Mouse (Mus musculus) liver, embryonic 15.5 days (tissue): ENCODE data around the gene Ubl3. TPM values are rescaled to one million over a fixed set of nuclear protein-coding genes. Genes with fewer than 3 reads are reported as not detected.

Experiments used
- ATAC-seq: fragments of 200-750 bp; cut with Nextera tagmentation; 2 replicates; pipeline ENCODE4 v1.8.0; 2017; ENCODE audit warnings: moderate number of reproducible peaks, mild to moderate bottlenecking, moderate library complexity; ENCODE audit not compliant: insufficient read depth
- H3K27ac ChIP-seq: fragments of 300-500 bp; sonication (generic); replicated peaks from 2 replicates; pipeline ENCODE4 v1.5.1; 2015; ENCODE audit warnings: mild to moderate bottlenecking, inconsistent platforms
- H3K27me3 ChIP-seq: fragments of 300-500 bp; sonication (generic); 2 replicates; pipeline ENCODE4 v1.6.1; 2015; ENCODE audit warnings: mild to moderate bottlenecking, inconsistent platforms
- H3K36me3 ChIP-seq: fragments of 300-500 bp; sonication (generic); replicated peaks from 2 replicates; pipeline ENCODE4 v1.6.1; 2015; ENCODE audit warnings: moderate library complexity, mild to moderate bottlenecking, inconsistent platforms
- H3K4me1 ChIP-seq: fragments of 300-500 bp; sonication (generic); replicated peaks from 2 replicates; pipeline ENCODE4 v1.6.1; 2015; ENCODE audit warnings: inconsistent platforms
- H3K4me2 ChIP-seq: fragments of 300-500 bp; sonication (generic); 2 replicates; pipeline ENCODE4 v1.6.1; 2015; ENCODE audit warnings: moderate library complexity, mild to moderate bottlenecking, inconsistent platforms
- H3K4me3 ChIP-seq: fragments of 300-500 bp; sonication (generic); replicated peaks from 2 replicates; pipeline ENCODE4 v1.5.1; 2015; ENCODE audit warnings: mild to moderate bottlenecking, inconsistent platforms
- H3K9ac ChIP-seq: fragments of 300-500 bp; sonication (generic); 2 replicates; pipeline ENCODE4 v1.6.1; 2015; ENCODE audit warnings: moderate library complexity, mild to moderate bottlenecking, inconsistent platforms
- H3K9me3 ChIP-seq: fragments of 300-500 bp; sonication (generic); replicated peaks from 2 replicates; pipeline ENCODE4 v1.6.1; 2016; ENCODE audit warnings: inconsistent platforms
- WGBS: fragments of 180-500 bp; shearing (Covaris S2); methylation state at CpG from one replicate; pipeline ENCODE4 v1.1.7; 2015; ENCODE audit warnings: mixed read lengths; ENCODE audit not compliant: insufficient replicate concordance; 5-methylcytosine and 5-hydroxymethylcytosine counted together
- polyA plus RNA-seq: library from polyadenylated mRNA; unstranded; fragments of >200 nt; fragmentation: Nextera tagmentation; extraction: Ambion mirVana; gene quantifications from 2 replicates; pipeline ENCODE4 v1.2.1, GENCODE M21; 2015

Ubl3 gene
- polyA plus RNA-seq, result 21.1 and 22.2 TPM in 2 replicates

DNA sequence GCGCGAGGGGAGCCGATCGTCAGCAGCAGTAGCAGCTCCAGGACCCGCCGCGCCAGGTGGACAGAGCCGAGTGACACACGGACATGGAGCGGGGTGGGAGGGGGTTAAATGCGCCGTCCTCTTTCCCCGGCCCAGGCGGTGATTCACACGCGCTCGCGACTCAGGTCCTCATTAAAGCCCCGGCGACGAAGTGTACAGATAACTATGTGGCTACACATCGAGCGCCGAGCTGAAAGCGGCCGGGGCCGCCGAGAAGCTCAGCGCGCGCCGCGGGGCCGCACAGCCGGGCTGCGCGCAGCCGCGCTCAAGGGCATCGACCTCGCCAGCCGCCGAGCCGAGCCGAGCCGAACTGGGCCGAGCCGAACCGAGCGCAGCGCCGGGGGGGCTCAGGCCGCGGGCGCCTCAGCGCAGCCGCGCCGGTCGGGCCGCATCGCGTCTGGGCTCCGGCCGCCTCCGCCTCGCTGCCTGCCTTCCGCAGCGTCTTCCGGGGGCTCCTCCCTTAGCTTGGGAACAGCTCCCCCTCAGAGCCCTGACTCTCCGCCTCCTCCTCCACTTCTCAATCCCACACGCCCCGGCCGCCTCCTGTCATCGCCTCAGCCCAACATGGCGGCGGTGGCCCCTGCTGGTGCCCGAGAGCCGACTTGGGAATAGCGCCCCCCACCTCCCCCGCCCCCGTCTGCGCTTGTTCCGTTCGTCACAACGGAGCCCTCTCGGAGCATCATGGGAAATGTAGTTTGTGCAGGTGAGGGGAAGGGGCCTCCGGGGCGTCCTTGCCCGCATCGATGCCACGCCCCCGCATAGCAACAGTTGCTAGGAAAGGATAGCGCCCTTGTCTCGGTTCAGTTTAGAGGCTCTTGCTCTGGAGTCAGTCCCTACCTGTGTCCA is at the start of gene Ubl3:
Ubl3 (minus strand) TSS at position 603 of the 885 bp plus-strand sequence.
- under 1% methylated on average over 95 of the region's 95 CpGs for WGBS
- no peaks in the 10 kb centered on the region for H3K36me3 ChIP-seq
- no peaks in the 10 kb centered on the region for H3K9me3 ChIP-seq
- H3K4me1 ChIP-seq, result peaks cover 42% of the 10 kb centered on the region
- H3K4me3 ChIP-seq, result peak within 1 kb of the TSS; percentile 71
- H3K4me2 ChIP-seq, result peak within 1 kb of the TSS; percentile 81
- ATAC-seq, result peak; percentile 83
- H3K9ac ChIP-seq, result peak within 1 kb of the TSS; percentile 69
- H3K27me3 ChIP-seq, result peaks cover 63% of the 10 kb centered on the region
- H3K27ac ChIP-seq, result peak within 1 kb of the TSS; percentile 86

GRCm38 (mm10) chr5:148598376-148598775 is 45.8 kb upstream of the Ubl3 start:
- no peaks in the 10 kb centered on the region for H3K9me3 ChIP-seq
- ATAC-seq, result no peak

DNA sequence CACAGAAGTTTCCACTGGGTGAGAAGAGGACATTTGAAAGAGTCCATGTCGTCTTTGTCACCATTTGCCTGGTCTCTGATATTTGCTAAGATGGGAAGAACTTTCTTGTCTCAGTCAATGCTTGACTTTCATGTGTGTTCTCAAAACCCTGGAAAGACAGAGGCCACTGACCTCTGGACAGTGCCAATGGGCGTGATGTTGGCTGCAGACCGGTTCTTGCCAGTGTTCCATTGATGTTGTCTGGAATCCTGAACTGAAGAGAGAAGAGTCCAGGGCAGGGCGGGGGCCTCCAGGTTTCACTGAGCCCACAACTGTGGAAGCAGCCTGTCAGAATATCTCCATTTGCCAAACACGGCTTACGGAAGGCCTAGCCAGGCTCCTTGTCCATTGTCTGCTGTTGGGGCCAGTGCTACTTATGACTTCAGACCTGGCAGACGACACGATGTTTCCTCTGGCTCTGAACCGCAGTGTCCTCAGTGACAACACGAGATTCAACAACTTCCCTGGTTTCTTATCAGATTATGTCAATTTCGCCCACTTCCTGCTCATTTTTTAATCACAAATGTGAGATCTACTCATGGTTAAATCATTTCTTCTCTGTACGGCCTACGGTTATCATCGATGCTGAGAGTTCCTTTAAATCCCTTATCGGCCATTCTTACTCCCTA is 43.6 kb upstream of the Ubl3 start:
- WGBS, result 49% methylated on average over 15 of the region's 15 CpGs
- H3K4me1 ChIP-seq, result no peaks in the 10 kb centered on the region
- no peak overlapping the region for H3K27ac ChIP-seq
- no peak overlapping the region for H3K4me2 ChIP-seq
- H3K9ac ChIP-seq, result no peak overlapping the region
- no peaks in the 10 kb centered on the region for H3K27me3 ChIP-seq
- no peaks in the 10 kb centered on the region for H3K9me3 ChIP-seq
- no peak for ATAC-seq
- H3K4me3 ChIP-seq, result no peak overlapping the region
- H3K36me3 ChIP-seq, result no peaks in the 10 kb centered on the region

More at GRCm38 (mm10) chr5:148598376-148598775, 45.8 kb upstream of the Ubl3 start:
- Histone ChIP-seq H3K4me1 (no peaks in the 10 kb centered on the region), H3K4me3 (no peak overlapping the region), H3K36me3 (no peaks in the 10 kb centered on the region), H3K9ac (no peak overlapping the region), H3K4me2 (no peak overlapping the region), H3K27ac (no peak overlapping the region), H3K27me3 (no peaks in the 10 kb centered on the region)
- 68% methylated on average over 9 of the region's 9 CpGs for WGBS

DNA sequence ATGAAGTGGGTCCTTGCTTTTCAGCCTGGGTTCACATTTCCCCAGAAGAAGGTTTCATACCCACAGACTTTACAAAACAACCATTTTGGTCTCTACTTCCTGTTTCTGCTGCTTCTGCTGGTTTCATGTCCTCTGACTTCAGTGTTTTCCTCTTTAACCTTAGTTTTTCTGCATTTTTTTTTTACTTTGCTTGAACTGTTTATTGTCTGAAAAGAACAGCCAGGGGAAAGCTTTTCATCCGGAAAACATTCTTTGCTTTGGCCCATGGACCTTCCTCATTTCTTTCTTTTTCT is 42.8 kb upstream of the Ubl3 start:
- Histone ChIP-seq H3K36me3 (no peaks in the 10 kb centered on the region), H3K27me3 (no peaks in the 10 kb centered on the region), H3K27ac (no peak overlapping the region), H3K9ac (no peak overlapping the region), H3K4me3 (no peak overlapping the region), H3K4me1 (no peaks in the 10 kb centered on the region), H3K4me2 (no peak overlapping the region), H3K9me3 (no peaks in the 10 kb centered on the region)
- 52% methylated on average over 1 of the region's 1 CpGs for WGBS
- no peak for ATAC-seq

DNA sequence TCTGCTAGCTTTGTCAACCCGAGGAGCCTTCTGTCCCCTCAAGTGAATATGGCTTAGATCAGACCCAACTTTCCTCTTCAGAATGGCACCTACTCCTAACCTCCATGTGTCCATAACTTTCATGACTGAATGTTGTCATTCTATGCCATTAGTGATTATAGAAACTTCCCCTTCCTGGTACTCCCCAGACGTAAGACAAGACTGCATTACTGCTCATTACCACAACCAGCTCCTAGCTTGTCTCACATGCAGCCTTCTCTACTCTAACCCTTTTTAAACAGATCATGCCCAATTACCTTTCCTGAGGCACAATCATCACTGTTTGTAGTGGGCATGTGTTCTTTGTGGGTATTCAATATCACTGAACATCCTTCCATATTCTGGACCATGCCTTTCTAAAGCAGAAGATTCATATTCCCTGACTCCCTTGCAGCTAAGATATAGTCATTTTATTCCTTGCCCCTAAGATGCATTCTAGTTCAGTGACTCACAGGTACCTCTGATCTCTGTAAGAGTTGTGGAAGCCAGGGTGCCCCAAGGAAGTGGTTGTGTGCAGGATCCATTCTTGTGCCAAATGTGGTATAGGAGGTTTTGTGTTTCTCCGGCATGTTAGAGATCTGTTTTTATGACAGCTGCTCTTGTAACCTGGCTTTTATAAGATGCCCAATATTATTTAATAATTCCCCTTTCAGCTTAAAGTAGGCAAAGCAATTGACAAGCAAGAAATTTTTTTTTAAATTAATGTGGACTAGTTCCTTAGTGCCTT is 42.3 kb upstream of the Ubl3 start:
- Histone ChIP-seq H3K9me3 (no peaks in the 10 kb centered on the region), H3K4me1 (no peaks in the 10 kb centered on the region), H3K4me2 (no peak overlapping the region), H3K4me3 (no peak overlapping the region), H3K27ac (no peak overlapping the region), H3K27me3 (no peaks in the 10 kb centered on the region), H3K36me3 (no peaks in the 10 kb centered on the region), H3K9ac (no peak overlapping the region)
- 51% methylated on average over 3 of the region's 3 CpGs for WGBS
- no peak for ATAC-seq

GRCm38 (mm10) chr5:148593607-148594006 is 41.0 kb upstream of the Ubl3 start:
- Histone ChIP-seq H3K9me3 (no peaks in the 10 kb centered on the region), H3K4me1 (no peaks in the 10 kb centered on the region), H3K4me2 (no peak overlapping the region), H3K36me3 (no peaks in the 10 kb centered on the region), H3K4me3 (no peak overlapping the region), H3K27me3 (no peaks in the 10 kb centered on the region), H3K27ac (no peak overlapping the region), H3K9ac (no peak overlapping the region)
- no peak for ATAC-seq
- 53% methylated on average over 4 of the region's 4 CpGs for WGBS

DNA sequence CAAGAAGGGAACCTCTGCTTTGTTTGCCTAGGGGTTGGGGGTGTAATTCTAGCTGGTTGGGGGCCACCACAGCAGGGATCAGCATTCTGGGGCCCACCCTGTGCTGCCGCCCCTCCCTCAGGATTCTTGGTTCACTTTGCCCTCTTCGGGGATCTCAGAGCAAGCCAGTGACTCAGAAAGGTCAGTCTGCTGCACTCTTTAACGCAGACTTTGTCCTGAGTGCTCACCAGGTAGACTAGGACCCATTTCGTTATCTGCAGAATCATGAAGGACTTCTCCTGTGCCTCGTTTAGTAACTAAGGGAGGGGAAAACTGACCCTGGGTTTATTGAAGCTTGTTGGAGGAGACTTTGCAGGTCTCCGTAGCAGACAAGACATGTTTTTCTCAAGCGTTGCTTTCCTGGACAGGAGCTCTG is 38.9 kb upstream of the Ubl3 start:
- H3K27ac ChIP-seq, result no peak overlapping the region
- no peak for ATAC-seq
- H3K4me1 ChIP-seq, result no peaks in the 10 kb centered on the region
- H3K4me3 ChIP-seq, result no peak overlapping the region
- 55% methylated on average over 7 of the region's 7 CpGs for WGBS
- no peaks in the 10 kb centered on the region for H3K9me3 ChIP-seq
- H3K4me2 ChIP-seq, result no peak overlapping the region
- no peaks in the 10 kb centered on the region for H3K27me3 ChIP-seq
- H3K9ac ChIP-seq, result no peak overlapping the region
- H3K36me3 ChIP-seq, result no peaks in the 10 kb centered on the region

DNA sequence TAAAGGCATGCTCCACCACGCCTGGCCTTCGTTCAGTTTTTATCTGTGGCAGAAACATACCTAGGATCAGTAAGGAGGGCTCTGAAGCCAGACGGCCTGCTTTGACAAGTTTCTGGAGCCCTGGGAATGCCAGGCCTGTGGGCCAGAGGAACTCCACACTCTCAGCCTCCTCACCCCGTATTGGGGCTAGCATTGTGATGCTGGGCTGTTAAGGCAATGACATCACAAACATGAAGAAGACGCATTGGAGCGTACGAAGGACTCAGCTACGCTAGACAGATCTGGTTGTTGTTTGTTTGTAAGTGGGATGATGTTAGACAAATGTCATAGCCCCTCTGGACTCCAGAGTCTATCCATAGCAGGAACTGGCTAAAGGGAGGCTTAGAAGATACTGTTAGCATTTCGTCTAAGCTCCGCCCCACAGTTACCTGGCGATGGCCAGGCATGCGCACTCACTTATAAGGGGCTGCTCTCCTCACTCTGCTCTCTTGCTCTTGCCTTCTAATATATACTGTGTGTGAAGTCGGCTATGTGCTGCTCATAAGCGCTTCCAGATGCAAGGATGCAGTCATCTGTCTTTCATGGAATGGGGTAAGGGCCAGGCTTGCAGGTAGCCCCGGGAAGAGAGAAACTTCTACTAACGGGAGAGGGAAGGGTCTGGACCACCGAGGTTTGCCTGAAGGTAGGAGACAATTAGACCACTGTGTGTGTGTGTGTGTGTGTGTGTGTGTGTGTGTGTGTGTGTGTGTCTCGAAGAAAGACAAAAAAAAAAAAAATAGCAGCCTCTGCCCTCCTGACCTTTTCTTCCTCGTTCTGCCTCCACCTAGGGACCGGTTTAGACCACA is 38.2 kb upstream of the Ubl3 start:
- Histone ChIP-seq H3K27ac (no peak overlapping the region), H3K27me3 (no peaks in the 10 kb centered on the region), H3K9ac (no peak overlapping the region), H3K4me2 (no peak overlapping the region), H3K36me3 (no peaks in the 10 kb centered on the region), H3K4me3 (no peak overlapping the region), H3K9me3 (no peaks in the 10 kb centered on the region), H3K4me1 (no peaks in the 10 kb centered on the region)
- WGBS, result 65% methylated on average over 20 of the region's 20 CpGs
- ATAC-seq, result no peak

DNA sequence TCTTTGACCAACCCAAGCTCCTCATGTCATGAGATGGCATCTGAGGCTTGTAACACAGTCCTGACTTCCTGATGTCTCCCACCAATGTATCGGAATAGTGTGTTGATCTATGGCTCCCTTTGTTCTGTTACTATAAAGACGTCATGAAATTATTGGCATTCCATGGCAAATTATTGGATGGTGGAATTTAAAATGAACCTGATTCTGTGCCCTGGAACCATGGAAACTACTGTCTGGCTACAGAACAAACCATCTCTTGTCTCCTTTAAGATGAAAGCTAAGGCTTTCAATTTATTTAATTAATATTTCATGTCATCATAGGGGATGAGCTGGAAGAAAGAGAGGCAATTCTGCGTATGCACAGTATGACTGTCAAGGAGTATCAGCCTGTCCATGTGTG is 36.4 kb upstream of the Ubl3 start:
- H3K4me3 ChIP-seq, result no peak overlapping the region
- ATAC-seq, result no peak
- no peak overlapping the region for H3K27ac ChIP-seq
- no peaks in the 10 kb centered on the region for H3K27me3 ChIP-seq
- no peaks in the 10 kb centered on the region for H3K9me3 ChIP-seq
- no peaks in the 10 kb centered on the region for H3K36me3 ChIP-seq
- WGBS, result 73% methylated on average over 3 of the region's 3 CpGs
- no peak overlapping the region for H3K9ac ChIP-seq
- H3K4me2 ChIP-seq, result no peak overlapping the region
- no peaks in the 10 kb centered on the region for H3K4me1 ChIP-seq

- Histone ChIP-seq H3K4me1 (no peaks in the 10 kb centered on the region), H3K9me3 (no peaks in the 10 kb centered on the region), H3K27ac (no peak overlapping the region), H3K9ac (no peak overlapping the region), H3K36me3 (no peaks in the 10 kb centered on the region), H3K27me3 (no peaks in the 10 kb centered on the region), H3K4me2 (no peak overlapping the region), H3K4me3 (no peak overlapping the region)
- WGBS, result 59% methylated on average over 6 of the region's 6 CpGs
- no peak for ATAC-seq
These were observed 35.6 kb upstream of the Ubl3 start for GRCm38 (mm10) chr5:148588142-148588650.
